Mouse (Mus musculus) Patski (cell line): ENCODE results near the gene Gria1. TPM values are rescaled to one million over a fixed set of nuclear protein-coding genes. Genes with fewer than 3 reads are reported as not detected.

ENCODE experiments used
- ATAC-seq: fragments of 100-300 bp; one replicate; pipeline ENCODE4 v1.8.0; 2021
- CTCF ChIA-PET: fragments of 350-600 bp; sonication (Branson Sonifier 250); formaldehyde crosslinking; loops from one replicate; lab custom pipeline; 2022; ENCODE audit warnings: inconsistent platforms; lab: Charles Lee
- POLR2A ChIA-PET: fragments of 350-600 bp; sonication (Branson Sonifier 250); formaldehyde crosslinking; loops from one replicate; lab custom pipeline; 2022; ENCODE audit warnings: antibody characterized with exemption, inconsistent platforms; lab: Charles Lee
- DNase-seq: peaks from one replicate; pipeline ENCODE4 v3.0.0-alpha.2; 2011; ENCODE audit warnings: low read depth, low spot score
- H3K27me3 ChIP-seq: fragments of 371-371 bp; one replicate; pipeline ENCODE4 v1.5.1; 2021
- CTCF ChIP-seq: fragments of 100-300 bp; IDR thresholded peaks from one replicate; pipeline ENCODE4 v1.5.1; 2021
- in situ Hi-C: fragments of 300-500 bp; cut with MboI; formaldehyde crosslinking; loops from 3 replicates; pipeline ENCODE4 v1.11.1; 2018; ENCODE audit warnings: low pct_unique_long_range_greater_than_20kb, mixed read lengths
- polyA plus RNA-seq: library from polyadenylated mRNA; unstranded; gene quantifications from one replicate; pipeline ENCODE4 v1.2.3, GENCODE M21; 2021

Gria1 gene
- polyA plus RNA-seq, 1 experiment from 2014 or later: 0.24 TPM

DNA sequence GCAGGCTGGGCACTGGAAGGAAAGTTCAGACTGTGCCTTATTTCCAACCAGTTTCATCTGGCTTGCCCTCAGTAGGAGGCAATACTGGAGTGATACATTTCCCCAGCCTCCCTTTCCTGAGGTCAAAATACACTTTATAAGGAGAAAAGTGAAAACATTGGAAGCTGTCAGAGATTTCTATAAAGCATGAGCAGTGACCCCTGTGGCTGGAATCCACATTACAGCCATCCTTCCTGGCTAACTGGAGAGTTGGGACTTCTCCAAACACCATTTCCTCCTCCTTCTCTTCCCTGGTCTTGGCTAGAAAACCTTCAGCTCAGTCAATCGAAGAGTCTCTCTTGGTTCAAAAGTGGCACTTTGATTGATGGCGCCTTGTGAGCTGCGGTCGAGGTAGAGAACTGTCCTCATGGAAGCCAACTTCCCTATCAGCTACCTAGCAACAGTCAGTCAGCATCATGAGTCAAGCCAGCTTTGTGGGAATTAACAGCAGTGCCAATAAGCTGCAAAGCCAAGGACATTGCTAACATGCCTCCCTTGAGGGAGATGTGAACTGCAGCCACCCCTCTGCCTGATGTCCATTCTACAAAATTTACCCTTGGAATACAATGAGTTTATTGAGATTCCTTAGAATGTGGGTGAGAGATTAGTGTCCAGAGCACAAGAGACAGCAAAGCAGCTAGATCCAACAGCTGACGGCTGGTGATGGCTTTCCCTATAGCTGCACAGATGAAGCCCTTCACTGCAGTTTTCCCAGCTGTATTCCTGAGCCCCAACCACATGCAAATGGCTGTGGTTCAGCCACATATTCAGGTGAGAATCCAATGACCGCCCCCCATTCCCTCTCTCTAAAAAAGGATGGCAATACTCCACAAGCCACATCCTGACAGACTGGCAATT, 40.7 kb downstream of the Gria1 start:
- in situ Hi-C loops: no loop called here
- H3K27me3 ChIP-seq: no peaks in the 10 kb centered on the region
- ChIA-PET POLR2A (interaction anchor here (0.5 kb wide), 1 partner anchor 256 kb away, joined by 3 read pairs; no protein-coding TSS in a partner anchor), CTCF (interaction anchor here (1.0 to 1.6 kb wide), 2 partner anchors 10 to 12 kb away, joined by 6 to 8 read pairs; no protein-coding TSS in a partner anchor)
- DNase-seq (no peak), ATAC-seq (peak; percentile 26)
- peak; percentile 52 for TF ChIP-seq CTCF

- ChIA-PET POLR2A (no interaction called here), CTCF (interaction anchor here (1.0 to 1.5 kb wide), 3 partner anchors 10 to 13 kb away, joined by 3 to 6 read pairs (median 5); no protein-coding TSS in a partner anchor)
- in situ Hi-C loops: no loop called here
Measured at GRCm38 (mm10) chr11:57062441-57062840, 51.3 kb downstream of the Gria1 start.

DNA sequence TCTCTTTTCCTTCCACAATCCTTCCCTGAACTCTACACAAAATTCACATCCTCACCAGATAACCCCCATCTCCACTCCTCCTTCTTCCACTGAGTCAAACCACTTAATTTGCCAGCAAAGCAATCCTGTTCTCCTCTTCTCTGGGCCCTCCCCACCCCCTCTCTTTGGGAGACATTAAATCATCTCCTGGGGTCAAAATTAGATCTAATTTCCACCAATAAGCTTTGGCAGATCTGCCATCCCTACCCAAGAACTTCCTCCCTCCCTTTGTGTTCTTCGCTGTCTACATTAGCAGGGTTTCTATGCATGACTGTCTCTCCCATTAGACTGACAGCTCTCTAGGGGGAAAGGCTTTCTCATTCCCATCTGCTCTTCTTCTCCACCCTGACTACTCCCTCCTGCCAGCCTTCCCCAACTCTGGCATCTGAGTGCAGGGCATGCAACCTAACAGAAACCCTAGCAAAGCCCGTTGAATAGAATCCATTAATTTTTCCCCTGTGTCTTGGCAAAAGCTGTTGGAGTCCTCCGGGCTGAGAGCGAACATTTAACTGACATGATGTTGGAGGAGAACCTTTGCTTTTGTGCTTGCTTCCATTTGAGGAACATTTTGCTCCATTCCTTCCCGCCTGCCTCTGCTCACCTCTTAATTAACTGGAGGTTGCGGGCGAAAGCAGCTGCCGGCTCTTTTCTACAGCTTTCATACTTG, 59.2 kb downstream of the Gria1 start:
- POLR2A ChIA-PET: interaction anchor here (0.6 kb wide), 1 partner anchor 21 kb away, joined by 4 read pairs; no protein-coding TSS in a partner anchor
- CTCF ChIA-PET: no interaction called here
- no peaks in the 10 kb centered on the region for H3K27me3 ChIP-seq
- ATAC-seq: no peak
- no peak for TF ChIP-seq CTCF
- DNase-seq: no peak
- in situ Hi-C loops: no loop called here

More at GRCm38 (mm10) chr11:57062441-57062840, 51.3 kb downstream of the Gria1 start:
- no peak for ATAC-seq
- no peak for TF ChIP-seq CTCF
- no peak for DNase-seq
- H3K27me3 ChIP-seq: no peaks in the 10 kb centered on the region

DNA sequence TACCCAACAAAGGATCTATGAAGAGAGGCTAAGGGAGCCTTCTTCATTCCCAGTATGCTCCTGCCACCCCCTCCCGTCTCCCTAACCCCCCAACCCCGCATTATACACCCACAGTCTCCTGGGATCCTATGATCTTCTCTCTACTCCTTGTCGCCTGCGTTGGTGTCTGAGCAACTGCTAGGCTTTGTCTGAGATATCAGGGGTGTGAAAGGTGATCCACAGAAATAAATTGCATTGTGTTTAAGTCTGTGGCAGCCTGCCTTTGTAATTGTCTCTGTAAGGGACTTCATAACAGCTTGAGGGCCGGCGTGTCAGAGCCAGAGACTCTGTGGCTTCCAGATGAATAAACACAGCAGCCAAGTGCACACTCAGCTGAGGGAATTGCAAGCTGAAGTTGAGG, 61.0 kb downstream of the Gria1 start:
- no peak for DNase-seq
- H3K27me3 ChIP-seq: no peaks in the 10 kb centered on the region
- no peak for TF ChIP-seq CTCF
- POLR2A ChIA-PET: no interaction called here
- CTCF ChIA-PET: no interaction called here
- ATAC-seq: no peak
- in situ Hi-C loops: no loop called here

GRCm38 (mm10) chr11:57079423-57079822, 68.2 kb downstream of the Gria1 start:
- DNase-seq (no peak), ATAC-seq (peak; percentile 73)
- TF ChIP-seq CTCF: no peak
- in situ Hi-C loops: no loop called here
- ChIA-PET CTCF (no interaction called here), POLR2A (no interaction called here)
- H3K27me3 ChIP-seq: no peaks in the 10 kb centered on the region

- in situ Hi-C loops: no loop called here
- DNase-seq (no peak), ATAC-seq (no peak)
- POLR2A ChIA-PET: no interaction called here
- no peak for TF ChIP-seq CTCF
- H3K27me3 ChIP-seq: no peaks in the 10 kb centered on the region
- CTCF ChIA-PET: interaction anchor here (3.4 kb wide), 1 partner anchor 11 kb away, joined by 15 read pairs; no protein-coding TSS in a partner anchor
Measured at GRCm38 (mm10) chr11:57089527-57089926, 78.3 kb downstream of the Gria1 start.

DNA sequence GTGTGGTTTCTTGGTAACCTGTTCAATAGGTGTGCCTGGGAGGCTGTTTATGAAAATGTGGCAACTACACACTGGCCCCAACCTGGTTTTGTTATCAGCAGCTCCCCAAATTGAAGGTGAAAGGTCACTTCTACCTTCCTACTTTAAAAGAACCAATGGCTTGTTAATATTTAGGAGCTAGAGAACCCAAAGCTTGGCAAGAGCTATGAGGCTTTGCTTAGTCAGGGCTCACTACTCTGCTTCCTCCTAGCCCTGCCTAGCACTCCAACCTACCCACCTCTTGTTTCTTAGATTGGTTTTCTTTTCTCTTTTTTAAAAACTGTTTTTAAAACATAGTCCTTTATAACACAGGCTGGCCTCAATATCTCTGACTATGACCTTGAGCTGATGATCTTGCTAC, 79.5 kb downstream of the Gria1 start:
- no peak for TF ChIP-seq CTCF
- ChIA-PET POLR2A (no interaction called here), CTCF (interaction anchor here (1.0 to 3.4 kb wide), 6 partner anchors 10 to 75 kb away, joined by 3 to 15 read pairs (median 4); no protein-coding TSS in a partner anchor)
- DNase-seq: no peak
- ATAC-seq: no peak
- in situ Hi-C loops: loop anchor here (5.0 kb wide), 2 partner anchors 73 to 222 kb away; no protein-coding TSS in a partner anchor
- H3K27me3 ChIP-seq: no peaks in the 10 kb centered on the region

GRCm38 (mm10) chr11:57091276-57091914, 80.2 kb downstream of the Gria1 start:
- DNase-seq: peak; percentile 99

GRCm38 (mm10) chr11:57100491-57100890, 89.3 kb downstream of the Gria1 start:
- CTCF ChIA-PET: interaction anchor here (1.4 to 3.3 kb wide), 2 partner anchors 10 to 13 kb away, joined by 3 to 15 read pairs; no protein-coding TSS in a partner anchor
- no peak for DNase-seq
- TF ChIP-seq CTCF: peak; percentile 18
- no peaks in the 10 kb centered on the region for H3K27me3 ChIP-seq
- in situ Hi-C loops: no loop called here
- peak; percentile 66 for ATAC-seq
- POLR2A ChIA-PET: no interaction called here

More at GRCm38 (mm10) chr11:57091276-57091914, 80.2 kb downstream of the Gria1 start:
- ChIA-PET CTCF (interaction anchor here (1.0 to 3.4 kb wide), 7 partner anchors 9 to 75 kb away, joined by 3 to 15 read pairs (median 3); no protein-coding TSS in a partner anchor), POLR2A (interaction anchor here (0.5 to 1.4 kb wide), 2 partner anchors 13 to 399 kb away, joined by 3 to 5 read pairs; no protein-coding TSS in a partner anchor)
- TF ChIP-seq CTCF: no peak
- H3K27me3 ChIP-seq: no peaks in the 10 kb centered on the region
- peak; percentile 97 for ATAC-seq
- in situ Hi-C loops: loop anchor here (5.0 kb wide), 2 partner anchors 74 to 221 kb away; no protein-coding TSS in a partner anchor
